Mouse (Mus musculus): Measurements from ENCODE around the gene E2f7.

Gene E2f7

DNA sequence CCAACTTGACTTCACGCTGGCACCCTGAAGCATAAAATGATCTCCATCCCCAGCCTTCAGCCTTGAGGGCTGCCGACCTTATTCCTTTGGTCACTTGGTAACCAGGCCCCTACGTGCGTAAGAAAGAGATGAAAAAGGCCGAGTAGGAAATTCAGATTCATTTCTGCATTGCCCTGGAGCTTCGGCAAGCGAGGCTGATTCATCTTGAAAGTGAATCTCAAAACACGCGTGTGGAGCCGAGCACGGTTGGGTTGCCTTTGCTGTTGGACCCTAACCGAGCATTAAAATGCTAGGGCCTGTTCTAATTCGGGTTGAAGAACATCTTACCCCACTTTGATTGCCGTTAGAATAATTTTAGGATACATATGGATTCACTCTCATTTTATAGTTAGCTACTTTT lies 28.6 kb downstream of the E2f7 start:
- no peak for DNase-seq (ENCODE audit: low read depth)

DNA sequence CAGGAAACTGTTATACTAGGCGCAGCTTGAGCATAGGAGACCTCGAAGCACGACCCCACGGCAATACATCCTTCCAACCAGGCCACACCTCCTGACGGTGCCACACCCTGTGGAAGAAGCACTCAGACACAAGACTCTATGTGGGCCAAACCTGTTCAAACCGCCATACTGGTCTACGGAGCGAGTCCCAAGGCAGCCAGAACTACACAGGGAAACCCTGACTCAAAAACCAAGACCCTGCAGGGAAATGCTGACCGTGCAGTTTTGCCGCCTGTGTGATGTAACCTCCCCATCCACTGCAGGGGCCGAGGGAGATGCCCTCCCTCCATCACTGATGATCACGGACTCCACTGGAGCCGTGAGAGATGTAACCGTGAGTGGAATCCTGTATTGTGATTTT lies 36.5 kb downstream of the E2f7 start:
- DNase-seq (ENCODE audit: low read depth), result no peak

DNA sequence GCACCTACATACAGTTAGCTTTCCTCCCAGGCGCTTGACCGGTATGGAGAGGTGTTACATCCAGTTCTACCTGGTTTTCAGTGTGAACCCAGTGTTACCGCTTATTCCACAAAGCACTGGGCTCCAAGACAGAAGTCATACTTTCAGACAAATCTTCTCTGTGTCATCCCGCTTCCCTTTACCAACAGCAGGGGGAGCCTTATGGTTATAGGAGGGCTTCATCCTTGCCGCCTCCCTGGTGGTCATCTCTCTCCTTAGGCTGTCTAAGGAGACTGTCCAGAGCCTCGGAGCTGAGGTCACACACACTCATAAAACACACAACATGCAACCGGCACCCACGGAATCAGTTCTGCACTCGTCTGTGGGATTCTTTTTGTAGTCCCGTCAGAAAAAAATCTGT lies 37.4 kb downstream of the E2f7 start:
- no peak for DNase-seq (ENCODE audit: low read depth)

DNA sequence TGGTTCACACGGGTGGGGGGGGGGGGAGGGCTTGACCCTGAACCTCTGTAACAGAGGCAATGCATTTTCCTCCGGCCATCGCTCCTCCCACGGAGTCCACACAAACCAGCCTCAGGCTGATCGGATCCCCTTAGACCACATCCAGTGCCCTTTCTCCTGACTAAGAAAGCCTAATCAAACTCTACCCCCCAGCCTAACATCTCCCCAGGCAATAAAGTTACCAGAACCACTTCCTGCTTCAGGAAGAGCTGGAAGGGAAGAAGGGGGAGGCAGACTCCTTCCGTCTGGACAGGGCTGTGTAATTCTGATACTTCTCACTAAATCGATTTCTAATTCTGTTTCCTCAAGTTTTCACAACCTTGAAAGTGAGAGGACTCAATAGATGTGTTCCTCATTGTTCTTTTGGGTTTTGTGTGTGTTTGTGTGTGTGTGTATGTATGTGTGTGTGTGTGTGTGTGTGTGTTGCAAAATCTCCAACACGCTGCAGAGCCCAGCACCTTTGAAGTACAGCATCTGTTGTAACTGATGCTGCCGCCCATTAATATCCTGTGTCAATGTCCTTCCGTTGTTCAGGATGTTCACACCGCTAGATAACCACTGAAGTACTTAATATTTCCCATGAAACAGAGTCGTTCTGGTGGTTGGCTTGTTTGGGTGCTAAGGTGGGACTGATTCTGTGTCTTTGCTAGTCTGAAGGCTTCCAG lies 43.0 kb downstream of the E2f7 start:
- DNase-seq (ENCODE audit: low read depth), result no peak

DNA sequence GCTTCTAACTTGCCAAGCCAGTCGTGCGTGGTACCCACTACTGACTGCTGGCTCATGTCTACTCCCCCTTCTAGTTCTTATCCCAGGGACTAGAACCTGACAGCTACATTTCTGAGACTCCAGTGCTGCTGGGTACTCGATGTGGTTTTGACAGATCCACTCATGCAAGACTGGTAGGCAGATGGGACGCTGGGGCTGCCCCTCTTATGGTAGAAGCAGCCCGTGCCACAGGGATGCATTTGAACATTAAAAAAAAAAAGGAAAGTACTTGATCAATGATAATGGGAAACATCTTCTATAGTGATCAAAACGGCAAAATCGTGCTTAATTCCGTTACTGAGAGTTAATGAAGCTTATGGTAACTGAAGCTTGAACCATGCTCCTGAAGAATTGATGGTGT lies 44.4 kb downstream of the E2f7 start:
- DNase-seq (ENCODE audit: low read depth), result no peak

DNA sequence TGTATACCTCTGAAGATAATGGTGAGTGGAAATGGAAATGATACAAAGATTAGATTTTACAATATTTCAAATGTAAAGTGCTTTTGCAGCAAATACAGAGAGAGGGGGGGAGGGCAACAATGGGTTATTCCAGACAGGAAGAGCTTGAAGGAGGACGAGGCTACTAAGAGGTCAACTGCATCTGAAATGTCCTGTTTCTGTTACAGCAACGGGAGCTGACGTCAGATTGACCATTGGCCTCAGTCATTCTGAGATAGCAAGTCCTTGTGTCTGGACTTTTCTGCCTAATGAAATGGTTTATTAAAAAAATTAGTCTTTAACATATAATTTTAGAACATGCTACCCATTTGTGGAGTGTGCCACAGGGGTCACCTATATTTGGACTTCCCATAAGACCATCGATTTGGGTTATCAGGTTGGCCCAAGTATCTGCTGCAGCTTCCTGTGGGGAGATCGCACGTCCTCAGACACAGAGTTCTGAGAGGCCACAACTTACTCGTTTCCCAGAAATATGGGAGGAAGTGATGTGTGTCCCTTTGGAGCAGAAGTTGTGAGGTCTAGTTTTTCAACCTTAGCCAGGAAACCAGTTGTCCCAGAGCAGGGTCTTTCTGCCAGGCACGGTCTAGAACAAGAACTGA lies 48.0 kb downstream of the E2f7 start:
- DNase-seq (ENCODE audit: low read depth), result no peak

DNA sequence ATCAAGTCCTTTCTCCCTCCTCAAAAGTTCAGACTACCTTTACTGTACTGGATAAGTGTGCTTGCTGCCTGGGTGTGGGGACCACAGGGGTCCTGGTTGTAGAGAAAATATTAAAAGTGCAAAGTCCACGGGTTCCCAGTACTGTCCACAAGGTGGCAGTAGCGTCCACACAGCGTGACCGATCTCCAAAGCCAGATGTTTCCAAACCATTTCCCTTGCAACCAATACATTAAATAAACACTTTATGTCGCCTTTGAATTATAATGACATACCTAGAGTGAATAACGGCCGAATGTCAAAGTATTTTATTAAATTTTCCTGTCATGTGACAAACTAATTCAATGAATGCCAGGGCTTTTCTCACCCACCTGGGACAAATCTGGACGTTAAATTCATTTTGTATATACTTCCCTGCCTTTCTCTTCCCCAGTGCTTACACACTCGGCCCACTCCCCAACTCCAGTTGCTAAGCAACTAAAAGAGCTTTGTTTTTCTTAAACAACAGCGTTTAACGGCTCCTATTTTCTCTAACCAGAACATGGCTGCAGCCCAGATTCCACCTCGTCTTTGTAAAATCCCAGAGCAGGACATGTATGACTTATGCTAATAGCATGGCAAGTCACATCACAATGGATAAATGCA lies 49.4 kb downstream of the E2f7 start:
- DNase-seq (ENCODE audit: low read depth), result peak; percentile 65

DNA sequence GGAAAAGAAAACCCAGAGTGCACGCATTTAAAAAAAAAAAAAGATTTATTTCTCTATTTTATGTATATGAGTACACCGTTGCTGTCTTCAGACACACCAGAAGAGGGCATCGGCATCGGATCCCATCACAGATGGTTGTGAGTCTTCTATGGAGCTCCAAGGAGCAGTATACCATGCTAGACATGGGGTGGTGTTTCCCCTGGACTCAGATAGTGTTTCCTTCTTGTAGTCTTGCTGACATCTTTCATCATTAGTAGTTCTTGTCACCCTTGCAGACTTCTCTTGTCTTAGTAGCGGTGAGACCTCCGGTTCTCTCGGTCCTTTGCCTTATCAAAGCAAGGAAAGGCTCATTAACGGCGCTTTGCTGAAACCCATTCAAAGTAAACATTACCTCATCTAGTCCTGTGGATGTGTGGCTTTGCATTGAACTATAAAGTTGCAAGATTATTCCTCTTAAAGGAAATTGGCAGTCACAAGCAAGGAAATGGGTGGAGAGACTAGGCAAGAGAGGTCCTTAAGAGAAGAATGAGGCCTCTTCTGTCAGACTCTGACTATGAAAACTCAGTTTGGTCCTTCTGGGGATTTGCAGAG lies 50.1 kb downstream of the E2f7 start:
- no peak for DNase-seq (ENCODE audit: low read depth)

DNA sequence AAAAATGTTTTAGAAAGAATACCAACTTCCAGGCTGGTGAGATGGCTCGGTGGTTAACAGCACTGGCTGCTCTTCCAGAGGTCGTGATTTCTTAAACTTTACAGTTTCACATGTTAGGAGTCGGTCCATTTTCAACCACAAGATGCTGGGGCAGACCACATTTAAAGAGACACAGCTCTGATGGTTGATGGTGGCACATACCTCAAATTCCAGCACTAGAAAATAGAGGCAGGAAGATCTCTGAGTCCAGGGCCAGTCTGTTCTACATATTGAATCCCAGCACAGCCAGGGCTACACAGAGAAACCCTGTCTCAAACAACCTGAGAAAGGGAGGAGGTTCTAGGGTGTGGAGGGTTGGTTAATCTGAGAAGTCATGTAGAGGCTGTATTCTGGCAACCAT lies 56.1 kb downstream of the E2f7 start:
- no peak for DNase-seq (ENCODE audit: low read depth)

DNA sequence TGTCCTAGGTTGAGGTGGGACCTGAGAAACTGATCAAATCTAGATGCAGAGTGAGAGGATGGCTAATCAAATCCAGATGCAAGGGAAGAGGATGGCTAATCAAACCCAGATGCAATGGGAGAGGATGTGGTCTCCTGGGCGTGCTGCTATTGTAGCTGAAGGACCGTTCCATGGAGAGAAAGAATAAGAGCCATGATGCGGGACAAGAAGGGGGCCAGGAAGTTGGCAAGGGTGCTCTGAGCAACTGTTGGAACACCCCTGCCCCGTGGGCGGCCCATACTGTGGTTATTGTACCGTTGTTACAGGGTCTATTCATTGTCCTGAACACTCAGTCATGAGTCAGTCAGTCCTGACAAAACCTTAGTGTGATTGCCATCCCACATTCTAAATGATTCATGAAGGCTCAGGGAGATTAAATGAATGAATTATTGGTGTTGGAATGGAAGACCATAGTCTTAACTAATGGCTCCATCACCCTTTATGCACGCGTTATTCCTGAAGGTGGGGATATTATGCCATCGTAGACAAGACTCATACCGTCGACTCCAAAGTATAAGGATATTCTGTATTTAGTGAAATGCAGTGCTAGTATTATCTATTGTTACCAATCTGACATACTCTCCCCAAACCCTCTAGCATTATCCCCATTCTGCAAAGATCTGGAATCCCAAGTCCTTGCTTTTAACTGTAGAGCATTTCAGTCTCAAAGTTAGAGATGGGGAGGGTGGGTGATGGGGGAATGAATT lies 59.2 kb downstream of the E2f7 start:
- DNase-seq (ENCODE audit: low read depth), result no peak

DNA sequence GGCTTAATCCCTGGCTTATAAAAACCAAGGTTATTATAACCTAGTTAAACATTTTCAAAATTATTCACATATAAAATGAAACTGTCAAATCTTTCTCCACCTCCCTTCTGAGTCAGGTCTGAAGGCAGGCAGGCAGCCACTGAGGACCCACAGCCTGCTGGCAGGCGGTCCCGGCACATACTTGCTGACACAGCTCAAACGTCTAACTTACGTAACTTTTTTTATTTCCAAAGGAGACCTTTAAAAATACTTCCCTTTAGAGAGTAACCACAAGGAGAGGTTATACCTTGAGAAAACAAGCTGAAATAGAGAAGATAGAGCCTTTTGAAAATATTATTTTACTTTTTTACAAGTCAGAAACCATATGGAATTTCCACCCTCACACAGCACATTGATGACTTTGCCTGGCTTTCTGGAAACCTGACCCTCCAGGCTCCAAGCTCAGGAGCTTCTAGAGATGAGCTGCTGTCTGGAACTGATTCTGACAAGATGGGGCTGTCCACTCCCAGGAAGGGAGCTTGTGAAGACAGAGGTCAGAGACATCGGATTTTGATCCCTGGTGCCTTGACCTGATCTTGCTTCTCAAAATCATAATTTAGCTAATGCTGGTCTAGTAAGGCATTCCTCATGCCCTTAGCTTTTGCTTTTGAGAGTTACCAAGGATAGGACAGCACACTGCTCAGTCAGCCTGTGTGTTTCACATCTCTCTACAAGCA lies 59.9 kb downstream of the E2f7 start:
- no peak for DNase-seq (ENCODE audit: low read depth)

DNA sequence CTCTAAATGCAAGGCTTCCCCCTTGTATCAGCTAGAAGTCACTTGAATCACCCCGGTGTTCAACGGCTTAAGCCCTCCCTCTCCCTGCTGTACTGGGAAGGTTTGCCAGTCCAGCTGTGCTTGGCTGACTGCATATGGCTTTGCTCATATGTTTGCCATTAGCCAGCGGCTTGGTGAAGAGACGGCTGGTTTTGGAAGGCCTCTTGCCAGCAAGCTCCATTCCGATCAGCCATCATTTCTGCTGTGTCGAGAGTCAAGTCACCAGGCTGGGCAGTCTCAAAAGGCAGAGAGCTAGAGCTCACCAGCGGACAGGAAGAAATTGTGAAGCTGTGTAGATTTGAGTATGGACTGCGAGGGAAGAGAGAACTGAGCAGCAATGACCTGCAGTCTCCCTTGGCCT lies 61.2 kb downstream of the E2f7 start:
- no peak for DNase-seq (ENCODE audit: low read depth)

DNA sequence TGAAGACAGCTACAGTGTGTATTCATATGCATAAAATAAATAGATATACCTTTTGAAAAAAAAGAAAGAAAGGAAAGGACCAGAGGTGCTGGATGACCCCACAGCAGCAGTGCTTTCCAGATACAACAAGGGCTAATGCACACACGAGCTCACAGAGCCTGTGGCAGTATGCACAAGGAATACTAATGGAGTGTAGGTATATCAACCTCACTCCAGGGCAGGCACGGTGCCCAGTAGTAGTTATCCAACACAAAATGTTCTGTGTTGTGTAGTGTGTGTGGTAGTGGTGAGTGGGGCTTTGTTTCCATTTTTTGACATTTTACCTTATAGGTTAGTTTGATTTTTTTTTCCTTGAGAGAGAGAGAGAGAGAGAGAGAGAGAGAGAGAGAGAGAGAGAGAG lies 65.3 kb downstream of the E2f7 start:
- no peak for DNase-seq (ENCODE audit: low read depth)

DNA sequence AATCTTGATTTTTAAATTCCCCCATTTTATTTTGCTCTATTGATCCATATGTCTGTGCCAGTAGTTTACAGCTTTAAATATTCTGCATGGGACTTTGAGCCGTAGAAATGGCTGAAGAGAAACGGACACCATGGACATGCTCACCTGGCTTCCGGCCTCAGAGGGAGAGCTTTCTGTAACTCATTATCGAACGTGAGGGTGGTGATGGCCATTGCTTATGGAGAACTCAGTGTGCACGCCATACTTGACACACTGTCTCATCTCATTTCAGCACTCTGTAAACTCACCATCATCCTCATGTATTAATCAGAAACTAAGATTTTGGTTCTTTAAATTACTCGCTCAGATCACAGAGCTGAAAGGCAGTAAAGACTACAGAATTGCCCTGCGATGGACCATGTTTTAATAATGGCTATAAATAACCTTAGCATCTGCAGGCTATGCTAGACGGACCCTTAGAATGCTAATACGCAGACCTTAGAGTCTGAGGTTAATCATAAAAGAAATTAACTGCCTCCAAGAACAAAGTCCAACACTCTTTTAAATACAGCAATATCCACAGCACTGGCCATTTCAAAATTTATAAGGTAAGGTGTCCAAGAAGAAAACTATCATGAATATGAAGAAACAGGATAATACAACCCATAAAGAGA lies 66.1 kb downstream of the E2f7 start:
- no peak for DNase-seq (ENCODE audit: low read depth)

DNA sequence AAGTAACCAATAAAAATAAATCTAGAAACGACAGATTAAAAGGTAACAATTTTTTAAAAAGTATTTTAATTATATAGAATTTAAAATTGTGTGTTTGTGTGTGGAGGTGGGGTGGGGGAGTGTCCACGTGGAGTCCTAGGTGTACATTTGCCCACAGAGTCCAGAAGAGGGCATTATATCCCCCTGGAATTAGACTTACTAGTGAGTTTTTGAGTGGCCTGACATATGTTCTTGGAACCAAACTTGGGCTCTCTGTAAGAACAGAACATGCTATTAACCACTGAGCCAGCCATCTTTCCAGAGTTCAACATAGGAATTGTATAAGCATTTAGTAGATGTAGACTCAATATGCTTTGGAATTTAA lies 66.6 kb downstream of the E2f7 start:
- DNase-seq (ENCODE audit: low read depth), result no peak

DNA sequence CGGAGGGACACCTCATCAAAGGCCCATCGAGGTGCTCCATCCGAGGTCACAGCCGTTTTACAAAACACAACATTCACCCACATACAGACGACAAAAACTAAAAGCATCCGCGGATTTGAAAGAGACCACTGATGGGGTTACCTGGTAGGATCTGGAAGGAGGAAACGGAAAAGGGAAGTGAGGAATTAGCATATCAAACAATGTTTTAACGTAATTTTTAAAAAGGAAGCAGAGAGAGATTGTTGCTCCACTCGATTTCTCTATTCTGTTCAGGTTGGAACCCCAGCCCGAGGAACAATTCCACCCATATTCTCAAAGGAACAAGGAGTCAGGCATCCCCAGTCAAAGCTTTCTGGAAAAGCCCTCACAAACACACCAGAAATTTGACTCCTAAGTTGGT lies 75.9 kb downstream of the E2f7 start:
- DNase-seq (ENCODE audit: low read depth), result no peak

DNA sequence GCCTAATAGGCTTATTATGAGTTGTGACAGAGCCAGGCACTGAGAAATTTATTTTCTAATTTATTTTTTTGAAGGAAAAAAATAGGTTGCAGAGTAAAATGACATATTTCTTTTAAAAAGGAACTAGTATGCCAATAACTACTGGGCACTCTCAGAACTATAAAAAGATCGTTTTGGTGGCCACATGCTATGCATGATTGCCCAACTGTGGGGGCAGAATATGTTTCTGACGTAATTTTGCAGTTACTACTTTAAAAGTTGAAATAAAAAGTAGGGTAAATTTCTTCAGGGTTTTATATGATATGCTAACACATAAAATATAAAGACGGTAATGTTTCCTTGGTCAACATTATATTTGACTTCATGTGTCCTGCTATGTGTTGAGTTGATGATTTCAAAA lies 76.5 kb downstream of the E2f7 start:
- no peak for DNase-seq (ENCODE audit: low read depth)

DNA sequence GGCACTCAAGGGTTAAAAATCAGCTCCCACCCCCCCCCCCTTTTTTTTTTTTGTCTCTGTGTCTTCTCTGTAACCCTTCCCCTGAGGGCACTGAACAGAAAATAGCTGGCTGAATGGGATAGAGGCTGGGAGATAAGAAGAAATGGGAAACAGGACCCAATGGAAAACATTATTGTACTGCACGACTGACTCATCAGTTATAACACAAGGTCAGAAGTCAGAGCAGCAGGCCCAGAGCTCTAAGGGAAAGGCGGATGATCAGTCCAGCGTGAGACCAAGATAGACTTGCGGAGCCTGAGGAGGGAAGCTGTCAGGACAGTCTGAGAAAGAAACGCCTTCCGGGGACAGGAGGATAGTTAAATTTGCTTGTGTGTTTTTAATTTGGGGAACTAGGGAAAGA lies 87.1 kb downstream of the E2f7 start:
- DNase-seq (ENCODE audit: low read depth), result no peak

DNA sequence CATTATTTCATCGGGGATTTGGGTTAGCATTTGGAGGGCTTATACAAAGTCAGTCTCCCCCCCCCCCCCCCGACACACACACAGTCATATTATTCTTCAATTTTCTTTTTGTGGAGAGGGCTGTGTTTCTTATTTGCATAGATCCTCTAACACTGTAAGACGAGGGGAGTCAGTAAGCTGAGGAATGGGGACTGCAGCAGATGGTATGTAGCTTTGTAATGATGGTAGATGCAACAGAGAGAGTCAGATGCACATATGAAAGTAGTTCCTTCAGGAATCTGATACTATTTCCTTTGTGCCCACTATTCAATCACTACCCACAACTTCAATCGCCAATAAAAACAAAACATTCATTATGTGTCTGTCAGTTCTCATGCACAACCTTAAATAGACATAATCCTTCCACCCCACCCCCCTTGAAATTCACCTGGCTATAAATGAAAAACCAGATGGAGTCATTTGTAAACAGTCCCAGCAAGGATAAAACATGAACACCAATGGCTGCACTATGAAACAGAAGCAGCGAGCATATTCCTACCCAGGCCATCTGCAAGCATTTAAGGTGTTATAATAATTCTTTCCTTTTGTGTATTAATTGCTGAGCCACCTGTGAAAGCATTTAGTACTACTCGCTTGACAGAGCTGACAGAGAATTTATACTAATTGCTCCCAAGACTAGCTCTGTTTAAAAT lies 90.0 kb downstream of the E2f7 start:
- no peak for DNase-seq (ENCODE audit: low read depth)
